Mouse (Mus musculus): Measurements from ENCODE around the gene Cap2. TPM values are rescaled to one million over a fixed set of nuclear protein-coding genes. Genes with fewer than 3 reads are reported as not detected.

The Cap2 gene
- polyA plus RNA-seq, 1 experiment = 13.0 TPM

DNA sequence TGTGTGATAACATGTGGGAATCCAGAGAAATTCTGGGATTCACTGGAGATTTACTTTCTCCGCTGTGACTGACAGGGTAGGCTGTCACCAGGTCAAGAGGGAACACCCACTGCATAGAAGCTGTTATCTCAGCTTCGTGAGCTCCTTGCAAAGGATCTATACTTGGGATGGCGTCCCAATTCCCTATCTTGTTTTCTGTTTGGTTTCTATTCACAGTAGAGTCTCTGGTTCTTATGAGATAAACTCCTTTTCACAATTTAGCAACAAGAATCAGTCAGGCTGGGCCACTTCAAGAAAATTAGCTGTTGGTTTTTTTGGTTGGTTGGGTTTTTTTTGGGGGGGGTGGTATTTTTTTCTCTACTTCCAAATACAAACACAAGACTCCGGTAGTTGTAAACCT is 7.2 kb downstream of the Cap2 start:
- no peak for DNase-seq (ENCODE audit: low read depth)
- no peak for TF ChIP-seq POLR2A (IDR thresholded peaks at IDR 0.05; ENCODE audit: borderline replicate concordance, extremely low read depth, insufficient read depth, insufficient read length, poor library complexity, severe bottlenecking)
- no peak for TF ChIP-seq CTCF (IDR thresholded peaks at IDR 0.05; ENCODE audit: borderline replicate concordance, extremely low read depth, insufficient read depth, insufficient read length)

- DNase-seq (ENCODE audit: low read depth) = no peak
- TF ChIP-seq POLR2A (IDR thresholded peaks at IDR 0.05; ENCODE audit: borderline replicate concordance, extremely low read depth, insufficient read depth, insufficient read length, poor library complexity, severe bottlenecking) = no peak
- TF ChIP-seq CTCF (IDR thresholded peaks at IDR 0.05; ENCODE audit: borderline replicate concordance, extremely low read depth, insufficient read depth, insufficient read length) = no peak
Measured at GRCm38 (mm10) chr13:46510460-46510859, 8.8 kb downstream of the Cap2 start.

- no peak for DNase-seq (ENCODE audit: low read depth)
- no peak for TF ChIP-seq POLR2A (IDR thresholded peaks at IDR 0.05; ENCODE audit: borderline replicate concordance, extremely low read depth, insufficient read depth, insufficient read length, poor library complexity, severe bottlenecking)
- no peak for TF ChIP-seq CTCF (IDR thresholded peaks at IDR 0.05; ENCODE audit: borderline replicate concordance, extremely low read depth, insufficient read depth, insufficient read length)
Measured at GRCm38 (mm10) chr13:46514484-46514883, 12.8 kb downstream of the Cap2 start.

DNA sequence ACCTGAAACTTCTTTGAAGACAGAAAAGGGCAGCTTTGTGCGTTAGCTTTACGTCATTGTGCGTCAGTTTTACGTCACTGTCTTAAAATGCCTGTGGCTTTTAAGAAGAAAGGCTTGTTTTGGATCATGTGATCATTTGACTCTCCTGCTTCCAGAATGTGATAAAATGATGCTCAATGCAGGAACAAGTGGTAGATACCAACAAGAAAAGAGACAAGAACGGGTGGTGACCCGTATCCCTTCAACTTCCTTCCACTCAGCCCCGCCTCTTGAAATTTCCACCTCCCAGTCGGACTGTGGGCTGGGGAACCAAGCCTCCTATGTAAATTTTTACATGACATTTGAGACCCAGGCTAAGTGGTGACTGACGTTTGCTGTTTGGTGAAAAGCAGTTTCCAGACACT is 13.5 kb downstream of the Cap2 start:
- no peak for DNase-seq (ENCODE audit: low read depth)
- TF ChIP-seq CTCF (IDR thresholded peaks at IDR 0.05; ENCODE audit: borderline replicate concordance, extremely low read depth, insufficient read depth, insufficient read length) (no peak), POLR2A (IDR thresholded peaks at IDR 0.05; ENCODE audit: borderline replicate concordance, extremely low read depth, insufficient read depth, insufficient read length, poor library complexity, severe bottlenecking) (no peak)

- peak; percentile 76 for DNase-seq (ENCODE audit: low read depth)
Measured at GRCm38 (mm10) chr13:46515524-46515923, 13.9 kb downstream of the Cap2 start.

DNA sequence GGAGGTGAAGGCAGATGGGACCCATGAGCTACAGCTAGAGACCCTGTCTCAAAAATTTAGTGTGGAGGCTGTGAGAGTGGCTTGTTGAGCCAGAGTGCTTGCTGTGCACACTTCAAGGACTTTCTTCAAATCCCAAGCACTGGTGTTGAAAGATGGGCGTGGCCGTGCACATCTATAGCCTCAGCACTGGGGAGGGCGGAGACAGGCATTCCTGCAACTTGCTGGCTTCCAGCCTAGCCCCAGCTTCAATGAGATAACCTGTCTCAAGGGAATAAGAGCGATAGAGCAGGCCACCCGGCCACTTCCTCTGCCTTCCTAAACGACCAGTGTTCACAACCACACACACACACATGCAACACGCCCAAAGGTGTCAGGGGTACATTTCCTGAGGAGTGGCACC is 14.5 kb downstream of the Cap2 start:
- TF ChIP-seq POLR2A (IDR thresholded peaks at IDR 0.05; ENCODE audit: borderline replicate concordance, extremely low read depth, insufficient read depth, insufficient read length, poor library complexity, severe bottlenecking) (no peak), CTCF (IDR thresholded peaks at IDR 0.05; ENCODE audit: borderline replicate concordance, extremely low read depth, insufficient read depth, insufficient read length) (no peak)
- peak; percentile 32 for DNase-seq (ENCODE audit: low read depth)

More at GRCm38 (mm10) chr13:46515524-46515923, 13.9 kb downstream of the Cap2 start:
- TF ChIP-seq POLR2A (IDR thresholded peaks at IDR 0.05; ENCODE audit: borderline replicate concordance, extremely low read depth, insufficient read depth, insufficient read length, poor library complexity, severe bottlenecking) = no peak
- TF ChIP-seq CTCF (IDR thresholded peaks at IDR 0.05; ENCODE audit: borderline replicate concordance, extremely low read depth, insufficient read depth, insufficient read length) = no peak

GRCm38 (mm10) chr13:46517211-46517685 is 15.6 kb downstream of the Cap2 start:
- DNase-seq (ENCODE audit: low read depth) = peak; percentile 64
- no peak for TF ChIP-seq POLR2A (IDR thresholded peaks at IDR 0.05; ENCODE audit: borderline replicate concordance, extremely low read depth, insufficient read depth, insufficient read length, poor library complexity, severe bottlenecking)
- TF ChIP-seq CTCF (IDR thresholded peaks at IDR 0.05; ENCODE audit: borderline replicate concordance, extremely low read depth, insufficient read depth, insufficient read length) = no peak

- no peak for TF ChIP-seq CTCF (IDR thresholded peaks at IDR 0.05; ENCODE audit: borderline replicate concordance, extremely low read depth, insufficient read depth, insufficient read length)
- TF ChIP-seq POLR2A (IDR thresholded peaks at IDR 0.05; ENCODE audit: borderline replicate concordance, extremely low read depth, insufficient read depth, insufficient read length, poor library complexity, severe bottlenecking) = no peak
- DNase-seq (ENCODE audit: low read depth) = no peak
Measured at GRCm38 (mm10) chr13:46521482-46521881, 19.8 kb downstream of the Cap2 start.

DNA sequence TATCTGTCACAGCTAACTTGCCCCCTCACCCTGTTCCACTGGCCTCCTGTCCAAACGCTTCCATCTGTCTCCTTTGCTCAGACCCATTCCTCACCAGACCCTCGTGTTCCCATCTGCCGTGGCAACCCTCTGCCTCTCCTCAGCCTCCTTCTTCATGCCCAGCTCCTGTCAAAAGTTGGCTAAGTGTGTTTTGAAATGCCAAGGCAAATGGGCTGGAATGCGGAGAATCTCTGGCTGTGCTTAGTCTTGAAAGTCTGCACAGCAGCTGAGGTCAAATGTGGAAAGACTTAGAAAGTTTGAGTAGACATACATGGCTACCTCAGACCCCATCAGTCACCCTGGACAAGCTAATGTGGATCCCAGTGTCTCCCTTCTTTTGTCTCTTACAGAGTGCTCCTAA is 21.1 kb downstream of the Cap2 start:
- DNase-seq (ENCODE audit: low read depth) = peak; percentile 54
- TF ChIP-seq CTCF (IDR thresholded peaks at IDR 0.05; ENCODE audit: borderline replicate concordance, extremely low read depth, insufficient read depth, insufficient read length) (no peak), POLR2A (IDR thresholded peaks at IDR 0.05; ENCODE audit: borderline replicate concordance, extremely low read depth, insufficient read depth, insufficient read length, poor library complexity, severe bottlenecking) (no peak)

DNA sequence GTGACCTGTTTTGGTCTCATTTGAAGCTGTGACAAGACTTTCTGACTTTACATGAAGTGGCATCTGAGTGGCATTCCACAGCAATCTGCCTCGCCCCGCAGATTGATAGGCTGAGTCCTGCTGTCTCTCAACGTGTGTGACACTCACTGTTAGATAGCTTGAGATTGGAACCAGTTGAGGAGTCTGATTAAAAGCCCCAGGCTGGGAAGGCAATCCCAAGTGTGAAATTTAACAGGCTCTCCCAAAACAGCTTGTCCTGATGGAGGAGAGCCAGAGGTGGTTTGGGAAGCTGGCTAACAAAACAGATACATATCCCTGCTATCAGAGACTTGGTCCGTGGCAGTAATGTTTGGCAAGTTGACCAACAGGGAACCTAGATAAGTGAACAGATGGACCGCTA is 21.6 kb downstream of the Cap2 start:
- peak; percentile 80 for DNase-seq (ENCODE audit: low read depth)
- TF ChIP-seq CTCF (IDR thresholded peaks at IDR 0.05; ENCODE audit: borderline replicate concordance, extremely low read depth, insufficient read depth, insufficient read length) (no peak), POLR2A (IDR thresholded peaks at IDR 0.05; ENCODE audit: borderline replicate concordance, extremely low read depth, insufficient read depth, insufficient read length, poor library complexity, severe bottlenecking) (no peak)

DNA sequence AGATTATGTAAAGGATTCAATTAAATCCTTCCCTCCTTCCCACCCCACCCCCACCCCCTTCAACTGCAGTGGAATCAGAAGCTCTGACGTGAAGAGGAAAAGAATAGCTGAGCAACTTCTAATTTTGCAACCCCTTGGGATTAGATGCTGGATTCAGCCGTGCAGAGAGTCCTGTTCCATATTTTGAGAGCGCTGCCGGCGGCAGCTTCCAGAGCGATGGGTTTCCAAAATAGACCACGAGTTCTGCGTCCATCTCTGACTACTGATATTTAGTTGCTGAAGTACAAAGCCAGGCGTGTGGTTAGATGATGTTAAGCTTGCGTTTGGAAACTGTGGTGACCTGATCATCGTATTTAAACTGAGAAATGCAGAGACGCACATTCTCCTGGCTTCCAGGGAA is 22.1 kb downstream of the Cap2 start:
- no peak for DNase-seq (ENCODE audit: low read depth)
- TF ChIP-seq CTCF (IDR thresholded peaks at IDR 0.05; ENCODE audit: borderline replicate concordance, extremely low read depth, insufficient read depth, insufficient read length) (no peak), POLR2A (IDR thresholded peaks at IDR 0.05; ENCODE audit: borderline replicate concordance, extremely low read depth, insufficient read depth, insufficient read length, poor library complexity, severe bottlenecking) (no peak)
